Mouse (Mus musculus) left cerebral cortex, adult 8-10 months (tissue): Measurements from ENCODE around the gene C1ql1. TPM values are rescaled to one million over a fixed set of nuclear protein-coding genes. Genes with fewer than 3 reads are reported as not detected.
"Not testable (repeated sequence)": the region's sequence is repeated elsewhere in the genome, so short reads cannot be mapped to it uniquely, and the experiment has no call there.

Experiments used
- DNase-seq, 2 experiments: peaks; one replicate each; pipeline ENCODE4 v3.0.0; 2022; ENCODE audit warnings: low spot score in 2 of 2
- total RNA-seq, 4 experiments: library from RNA; stranded (reverse); gene quantifications; 2 replicates each; pipeline ENCODE4 v1.2.4; 2022

Gene C1ql1
- 10 to 100 TPM; 12.9 to 18.8 (median 15.5) TPM for total RNA-seq

- peak in 1 of 2 experiments; percentile 45 for DNase-seq
Observed at GRCm38 (mm10) chr11:102946265-102946991, at the start of gene C1ql1. Gene C1ql1 (minus strand): TSS chr11:102946688.

DNA sequence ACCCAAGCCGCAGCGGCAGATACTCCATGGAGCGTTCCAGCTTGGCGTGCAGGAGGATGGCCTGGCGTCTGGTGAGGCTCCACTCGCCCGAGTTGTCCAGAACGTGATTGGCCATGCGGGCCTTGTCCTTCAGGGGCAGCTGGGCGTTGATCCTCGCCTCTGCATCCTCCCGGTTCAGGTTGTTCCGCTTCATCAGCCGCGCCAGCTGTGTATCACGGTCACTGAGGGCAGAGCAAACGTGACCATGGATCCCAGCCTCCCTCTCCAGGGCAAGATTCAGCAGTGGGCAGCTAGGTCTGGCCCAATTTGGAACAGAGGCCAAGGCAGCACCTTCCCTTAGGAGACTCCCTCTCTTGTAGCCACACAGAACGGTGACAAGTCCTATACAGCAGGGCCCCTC is 48.5 kb upstream of the C1ql1 start:
- no peak for DNase-seq

DNA sequence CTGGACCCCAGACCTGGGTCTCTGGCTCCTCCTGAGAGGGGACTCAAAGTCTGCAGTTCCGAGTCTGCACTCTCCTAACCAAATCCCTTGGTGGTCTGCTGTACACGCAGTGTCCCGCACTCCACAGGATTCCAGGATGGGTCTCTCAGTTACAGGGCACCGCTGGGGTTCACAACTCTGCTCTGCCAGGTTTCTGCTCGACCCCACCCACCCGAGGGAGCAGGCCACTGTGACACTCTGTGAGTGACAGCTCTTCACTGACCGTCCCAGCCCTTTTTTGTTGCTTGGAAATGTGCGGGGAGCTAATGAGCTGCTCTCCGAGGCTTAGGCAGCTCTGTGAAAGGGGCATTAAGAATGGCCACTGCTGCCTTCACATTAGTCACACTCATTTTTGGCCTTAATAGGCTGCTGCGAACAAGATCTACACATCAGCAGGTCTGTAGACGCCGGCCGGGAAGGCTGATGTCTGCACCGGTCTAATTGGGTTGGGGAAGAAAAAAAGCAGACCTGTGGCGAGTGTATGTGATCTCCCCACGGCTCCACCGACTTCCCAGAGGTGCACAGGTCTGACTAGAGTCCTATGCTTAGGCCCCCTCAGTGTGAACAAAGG is 47.0 kb upstream of the C1ql1 start:
- no peak for DNase-seq

DNA sequence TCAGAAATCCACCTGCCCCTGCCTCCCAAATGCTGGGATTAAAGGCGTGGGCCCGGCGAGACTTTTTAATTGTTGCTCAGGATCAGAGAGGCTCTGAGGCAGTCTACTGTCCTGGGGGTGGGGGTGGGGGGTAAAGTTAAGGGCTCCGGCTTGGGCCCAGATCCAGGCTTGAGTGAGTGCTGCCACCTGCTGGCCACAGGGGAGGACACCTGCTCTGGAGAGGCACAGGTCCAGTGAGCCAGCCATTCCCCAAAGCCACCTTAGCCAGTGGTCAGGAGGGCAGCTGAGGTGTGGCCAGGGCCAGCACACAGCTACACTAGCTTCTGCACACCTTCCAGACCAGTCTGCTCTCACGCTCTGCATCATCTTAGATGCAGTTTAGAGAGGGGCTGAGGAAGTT is 46.5 kb upstream of the C1ql1 start:
- DNase-seq: peak in 1 of 2 experiments; percentile 47

DNA sequence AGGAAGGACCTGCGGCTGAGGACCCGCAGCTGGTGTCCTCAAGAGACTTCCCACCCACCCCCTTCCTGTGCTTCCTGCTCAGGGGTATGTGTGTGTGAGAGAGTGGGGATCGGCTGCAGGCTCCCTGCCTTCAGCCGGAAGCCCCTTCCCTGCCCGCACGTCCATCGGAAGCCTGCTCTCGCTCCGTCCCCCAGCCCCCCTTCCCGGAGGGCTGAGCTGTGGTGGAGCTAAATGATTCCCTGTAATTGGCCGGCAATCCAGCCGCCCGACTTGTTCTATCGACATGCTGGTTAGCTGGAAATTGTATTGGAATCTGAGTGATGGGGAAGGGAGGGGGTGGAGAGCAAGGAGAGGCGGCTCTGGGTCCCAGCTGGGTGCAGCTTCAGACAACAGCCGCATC is 45.2 kb upstream of the C1ql1 start:
- no peak for DNase-seq

DNA sequence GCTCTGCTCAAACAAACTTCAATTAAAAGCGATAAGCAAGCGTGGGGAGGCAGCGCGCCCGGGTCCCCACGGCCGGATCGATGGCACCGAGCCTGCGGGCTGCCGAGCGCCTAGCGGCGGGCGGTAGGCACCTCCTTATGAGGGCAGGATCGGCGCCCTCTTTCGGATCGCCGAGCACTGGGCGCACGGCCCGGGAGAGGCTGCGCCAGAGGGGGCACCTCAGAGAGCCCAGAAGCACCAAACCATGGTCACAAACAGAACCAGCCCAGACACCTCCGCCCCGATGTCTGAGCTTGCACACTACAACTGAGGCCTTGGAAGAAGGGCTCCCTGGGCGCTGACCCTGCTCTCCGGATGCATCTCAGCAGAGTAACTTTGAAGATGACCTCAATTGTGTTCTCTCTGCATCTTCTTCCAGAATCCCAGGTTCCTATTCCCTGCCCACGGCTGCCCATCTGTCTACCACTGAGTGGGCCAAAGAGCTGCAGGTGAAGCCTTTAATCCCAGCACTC is 43.7 kb upstream of the C1ql1 start:
- DNase-seq: no peak

- DNase-seq: no peak
Observed at GRCm38 (mm10) chr11:102989641-102990151, 43.2 kb upstream of the C1ql1 start.

DNA sequence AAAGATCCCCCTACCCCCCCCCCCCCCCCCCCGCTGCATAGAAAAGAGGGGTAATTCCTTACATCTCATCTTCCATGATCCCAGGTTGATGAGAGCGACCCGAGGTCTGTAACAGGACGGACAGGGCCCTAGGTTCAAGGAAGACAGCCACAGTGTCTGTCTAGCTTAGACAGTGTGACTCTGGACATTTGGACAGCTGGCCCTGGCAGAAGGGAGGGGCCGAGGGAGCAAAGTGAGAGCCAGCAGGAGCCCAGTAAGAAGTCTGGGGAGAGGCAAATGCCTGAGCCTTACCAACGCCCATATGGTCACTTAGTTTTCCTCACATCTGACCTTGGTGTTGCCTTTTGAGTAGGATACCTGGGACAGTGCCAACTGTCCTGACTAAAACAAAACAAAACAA is 38.7 kb upstream of the C1ql1 start:
- no peak for DNase-seq

DNA sequence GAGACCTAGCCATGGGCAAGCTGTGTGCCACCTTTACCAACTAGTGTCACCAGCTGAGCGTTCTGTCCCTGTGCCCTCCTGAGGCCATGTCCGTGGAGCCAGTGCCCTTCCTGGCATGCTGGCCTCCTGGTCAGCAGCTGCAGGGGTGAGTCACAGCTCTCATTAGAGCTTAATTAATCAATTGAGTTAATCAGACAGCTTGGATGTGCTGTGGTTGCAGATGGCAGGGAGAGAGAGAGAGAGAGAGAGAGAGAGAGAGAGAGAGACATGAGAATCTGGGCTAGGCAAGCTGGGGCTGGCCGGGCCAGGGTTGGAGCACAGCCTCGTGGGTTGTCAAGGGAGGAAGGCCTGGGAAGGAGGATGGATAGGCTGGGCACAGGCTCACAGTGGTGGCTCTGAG is 38.1 kb upstream of the C1ql1 start:
- DNase-seq: no peak

GRCm38 (mm10) chr11:102984086-102984485 is 37.6 kb upstream of the C1ql1 start:
- no peak for DNase-seq

GRCm38 (mm10) chr11:102981151-102981890 is 34.8 kb upstream of the C1ql1 start:
- no peak for DNase-seq

DNA sequence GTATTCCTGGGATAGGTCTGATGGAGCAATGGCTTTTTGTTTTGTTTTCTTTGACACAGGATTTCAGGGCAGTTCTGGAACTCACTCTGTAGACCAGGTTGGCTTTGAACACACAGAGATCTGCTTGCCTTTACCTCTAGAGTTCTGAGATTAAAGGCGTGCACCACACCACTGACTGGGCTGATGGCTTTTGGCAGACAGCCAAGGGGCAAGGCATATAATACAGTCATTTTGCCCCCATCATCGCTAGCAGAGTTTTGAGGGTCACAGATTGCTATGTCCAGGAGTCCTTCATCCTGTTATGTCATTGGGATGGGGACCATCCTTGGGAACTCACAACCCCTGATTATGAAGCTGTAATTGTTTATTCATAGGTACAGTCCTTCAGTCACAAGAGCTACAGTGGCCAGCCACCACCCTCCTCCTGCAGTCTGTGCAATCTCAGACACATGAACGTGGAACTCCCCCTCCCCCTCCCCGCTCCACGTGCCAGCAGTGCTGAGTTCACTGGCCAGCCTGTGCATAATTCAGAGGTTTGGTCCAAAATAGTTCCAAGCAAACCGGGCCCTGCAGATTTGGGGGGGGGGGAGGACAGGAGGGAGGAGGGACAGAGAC is 31.7 kb upstream of the C1ql1 start:
- no peak for DNase-seq

GRCm38 (mm10) chr11:102975966-102976365 is 29.5 kb upstream of the C1ql1 start:
- not testable (repeated sequence) for DNase-seq

- DNase-seq: no peak
Observed at GRCm38 (mm10) chr11:102972326-102972725, 25.8 kb upstream of the C1ql1 start.

DNA sequence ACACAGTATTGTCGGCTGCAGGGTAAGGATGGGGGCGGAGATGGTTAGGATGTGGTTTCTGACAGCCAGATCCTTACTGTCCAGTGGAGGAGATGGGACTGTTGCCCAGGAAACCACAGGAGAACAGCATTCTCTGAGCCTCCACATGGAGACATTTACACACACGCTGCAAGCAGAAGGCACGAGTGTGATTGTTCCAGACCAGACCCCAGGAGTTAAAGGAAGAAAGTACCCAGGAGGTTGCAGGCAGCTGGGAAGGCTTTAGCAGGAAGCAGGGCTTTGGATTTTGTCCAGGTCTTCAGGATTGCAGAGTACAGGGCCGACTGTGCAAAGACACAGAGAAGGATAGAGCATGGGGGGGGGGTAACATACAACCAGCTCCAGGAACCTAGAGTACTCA is 25.1 kb upstream of the C1ql1 start:
- no peak for DNase-seq

DNA sequence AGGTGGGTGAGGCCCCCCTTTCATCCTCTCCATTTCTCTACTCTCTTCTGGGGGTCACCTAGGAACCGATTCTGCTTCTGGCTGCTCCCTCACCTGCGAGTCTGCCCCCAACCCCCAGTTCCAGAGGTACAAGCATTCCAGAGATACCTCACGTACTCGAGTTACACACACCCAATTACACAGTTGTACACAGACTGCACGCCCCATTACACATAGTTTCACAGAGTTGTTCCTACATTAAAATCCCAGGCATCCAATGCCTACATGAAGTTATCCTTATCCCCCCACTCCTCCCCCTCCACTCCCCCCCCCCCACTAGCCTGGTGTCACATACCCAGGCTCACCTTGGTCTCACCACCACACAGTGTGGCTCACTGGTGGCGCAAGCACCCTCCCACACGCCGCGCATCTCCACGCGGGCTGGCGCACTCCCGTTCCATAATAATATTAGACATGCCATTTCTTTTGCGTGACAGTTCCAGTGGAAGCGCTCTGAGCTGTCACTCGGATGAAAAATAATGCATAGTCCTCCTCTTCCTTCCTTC is 18.1 kb upstream of the C1ql1 start:
- DNase-seq: no peak

GRCm38 (mm10) chr11:102963855-102964546 is 17.5 kb upstream of the C1ql1 start:
- no peak for DNase-seq

DNA sequence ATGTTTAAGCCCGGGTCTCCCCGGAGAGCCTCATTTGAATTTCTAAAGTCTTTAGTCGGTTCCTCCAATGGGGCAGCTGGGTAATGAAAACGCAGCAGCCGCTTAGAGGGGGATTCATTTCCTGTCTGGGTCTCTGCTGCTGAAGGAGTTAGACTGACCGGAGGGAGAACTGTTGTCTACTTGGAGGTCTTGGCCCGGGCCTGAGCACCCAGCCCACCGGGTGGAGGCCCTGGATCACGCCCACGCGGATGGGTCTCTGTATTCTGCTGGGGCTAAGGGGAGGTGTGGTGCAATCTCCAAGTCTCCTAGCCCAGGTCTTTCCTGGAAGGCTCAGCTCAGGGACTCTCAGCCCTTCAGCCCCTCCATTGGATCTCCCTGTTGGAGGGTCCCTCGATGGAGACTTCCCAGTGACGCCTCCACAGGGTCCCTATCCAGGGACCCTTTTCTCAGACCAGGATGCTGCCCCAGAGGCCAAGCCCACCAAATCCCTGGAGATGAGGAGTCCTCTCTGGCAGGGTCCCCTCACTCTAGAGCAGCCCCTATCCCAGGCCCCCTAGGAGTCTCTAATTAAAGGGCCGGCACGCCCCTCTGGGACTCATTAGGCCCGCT is 16.9 kb upstream of the C1ql1 start:
- DNase-seq: no peak

DNA sequence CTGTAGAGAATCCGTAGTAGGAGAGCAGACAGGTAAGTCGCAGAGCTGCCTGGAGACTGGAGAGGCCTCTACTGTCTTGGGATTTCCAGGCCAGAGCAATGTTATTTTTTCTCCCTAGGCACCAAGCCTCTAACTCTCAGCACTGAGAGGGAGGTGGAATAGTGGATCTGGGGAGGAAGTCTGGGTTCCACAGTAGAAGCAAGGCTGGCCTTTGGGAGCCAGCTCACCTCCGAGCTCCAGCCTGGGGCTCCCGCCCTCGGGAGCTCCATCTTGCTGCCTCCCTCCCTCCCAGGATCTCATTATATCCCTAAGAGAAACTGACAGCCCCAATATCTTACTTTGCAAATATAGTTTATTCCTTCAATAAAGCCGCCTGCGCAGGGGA is 16.4 kb upstream of the C1ql1 start:
- no peak for DNase-seq

DNA sequence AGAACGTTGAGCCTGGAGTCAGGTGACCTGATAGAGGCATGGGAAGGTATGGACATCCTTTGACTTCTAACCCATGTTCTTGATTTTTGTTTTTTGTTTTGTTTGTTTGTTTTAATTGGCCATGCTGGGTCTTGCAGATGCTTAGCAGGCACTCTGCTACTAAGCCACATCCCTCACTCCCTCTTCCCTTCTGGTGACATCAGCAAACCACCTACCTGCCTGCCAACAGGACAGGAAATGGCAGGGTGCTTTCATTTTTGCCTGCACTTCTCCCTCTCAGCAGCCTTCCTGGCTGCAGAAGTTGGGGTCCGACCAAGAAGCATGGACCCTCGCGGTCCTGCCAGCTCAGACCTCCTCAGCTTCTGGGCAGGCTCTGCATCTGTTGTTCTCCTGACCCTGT is 14.6 kb upstream of the C1ql1 start:
- DNase-seq: no peak
